Mouse (Mus musculus): Measurements from ENCODE around the gene Lekr1. TPM values are rescaled to one million over a fixed set of nuclear protein-coding genes. Genes with fewer than 3 reads are reported as not detected.

The Lekr1 gene
- polyA plus RNA-seq (2012; rRNA removed; ENCODE audit: low replicate concordance), result 0.19 and 1.3 TPM in 2 replicates

DNA sequence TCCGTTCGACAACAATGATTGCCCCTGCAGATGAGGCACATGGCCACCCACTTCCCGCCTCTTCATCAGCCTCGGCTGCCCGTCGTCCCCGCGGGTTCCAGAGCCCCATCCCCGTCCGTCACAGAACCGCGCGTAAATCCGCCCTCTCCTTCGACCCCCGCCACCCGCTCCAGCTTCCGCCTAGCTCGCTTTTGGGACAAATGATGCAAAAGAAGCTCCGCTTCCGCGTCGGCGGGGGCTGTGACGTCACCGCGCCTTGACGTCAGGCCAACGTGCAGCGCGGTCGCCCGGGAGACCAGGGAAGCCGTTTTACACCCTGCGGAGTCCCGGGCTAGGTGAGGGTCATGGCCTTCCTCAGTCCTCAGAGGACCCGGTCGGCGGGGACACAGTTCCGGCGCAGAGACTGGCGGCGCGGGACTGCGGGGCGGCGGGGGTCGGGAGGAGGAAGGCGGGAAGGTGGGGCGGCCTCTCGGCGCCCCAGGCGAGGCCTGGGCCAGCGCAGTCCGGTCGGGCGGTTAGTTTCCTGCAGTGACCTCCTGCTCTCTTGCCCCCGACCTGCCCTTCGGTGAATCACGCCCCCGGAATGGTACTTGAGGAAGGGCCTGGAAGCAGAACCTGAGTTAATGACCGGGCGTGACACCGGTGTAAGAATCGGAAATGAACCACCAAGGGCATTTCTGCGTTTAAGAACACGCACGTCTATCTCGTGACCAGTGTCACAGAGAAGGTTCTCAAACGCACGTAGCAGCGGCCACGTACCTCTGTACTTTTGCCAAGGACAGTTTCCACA, at the start of gene Lekr1:
Gene Lekr1, plus strand, starts transcription at position 252 of the 790 bp plus-strand sequence.

Other genes with a start within 250 kb of the Lekr1 start
- 5.0 and 7.7 TPM in 2 replicates for gene Tiparp, start 137.8 kb upstream of the Lekr1 start, polyA plus RNA-seq (2012; rRNA removed; ENCODE audit: low replicate concordance)

Measured in mammary gland, adult 2 months (tissue).